Mouse (Mus musculus): Measurements from ENCODE around the gene Pdia4.
A peak's percentile ranks its signal among the peaks of the same experiment; 100 is the strongest.
"Not testable (repeated sequence)": the region's sequence is repeated elsewhere in the genome, so short reads cannot be mapped to it uniquely, and the experiment has no call there.

Pdia4 gene

GRCm38 (mm10) chr6:47759406-47759805 lies 53.8 kb downstream of the Pdia4 start:
- not testable (repeated sequence) for DNase-seq (ENCODE audit: low spot score in 2 of 2)

GRCm38 (mm10) chr6:47757849-47758248 lies 55.4 kb downstream of the Pdia4 start:
- DNase-seq (ENCODE audit: low spot score in 2 of 2), result peak; percentile 95

- not testable (repeated sequence) for DNase-seq (ENCODE audit: low spot score in 2 of 2)
Observed at GRCm38 (mm10) chr6:47757429-47757828, 55.8 kb downstream of the Pdia4 start.

GRCm38 (mm10) chr6:47753144-47753543 lies 60.1 kb downstream of the Pdia4 start:
- DNase-seq (ENCODE audit: low spot score in 2 of 2), result peak in 1 of 2 experiments; percentile 35

- DNase-seq (ENCODE audit: low spot score in 2 of 2), result peak; percentile 99
Observed at GRCm38 (mm10) chr6:47748306-47748705, 64.9 kb downstream of the Pdia4 start.

- not testable (repeated sequence) for DNase-seq (ENCODE audit: low spot score in 2 of 2)
Observed at GRCm38 (mm10) chr6:47747886-47748285, 65.3 kb downstream of the Pdia4 start.
